Mouse (Mus musculus): ENCODE measurements at regions not wholly inside any gene's neighbourhood (a gene's known extent, or its start where the extent isn't known, plus 50 kb on each side); places are given as distances from the start of the nearest gene placed in this dataset.

DNA sequence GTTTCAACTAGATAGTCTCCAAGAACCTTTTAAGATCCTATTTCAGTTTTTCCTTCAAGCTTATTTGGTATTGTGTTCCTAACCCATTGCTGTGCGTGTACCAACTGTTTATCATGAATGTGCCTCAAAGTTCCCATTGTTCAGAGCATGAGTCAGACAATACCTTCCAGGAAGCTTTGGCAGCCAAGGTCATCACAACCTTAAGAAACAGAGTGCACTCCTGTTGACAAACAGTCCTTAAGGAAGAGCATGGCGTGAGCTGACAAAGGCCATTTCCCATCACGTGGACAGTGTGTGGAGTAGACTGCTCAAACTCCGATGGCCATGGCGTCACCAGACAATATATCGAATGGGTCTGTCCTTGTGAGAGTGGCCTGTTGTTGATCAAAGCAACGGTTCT, 96.9 kb upstream of the Zfp703 start:
- Histone ChIP-seq H3K79me2 (replicated peaks; ENCODE audit: control insufficient read depth, extremely low read depth, insufficient read depth, poor library complexity, severe bottlenecking) (no peaks in the 10 kb centered on the region), H3K27me3 (replicated peaks) (no peaks in the 10 kb centered on the region), H3K9ac (ENCODE audit: insufficient read depth, low read depth) (no peak overlapping the region), H3K9me3 (replicated peaks; ENCODE audit: low read length) (no peaks in the 10 kb centered on the region), H3K36me3 (replicated peaks in 1 of 2; ENCODE audit: control insufficient read depth in 1 of 2, insufficient read depth in 1 of 2, low read length in 1 of 2) (no peaks in the 10 kb centered on the region), H3K4me2 (ENCODE audit: insufficient read depth, low read depth, poor library complexity, severe bottlenecking) (no peak overlapping the region), H3K27ac (ENCODE audit: insufficient read depth, low read depth) (no peak overlapping the region), H3K4me1 (ENCODE audit: control insufficient read depth in 1 of 2, insufficient read depth in 2 of 2) (peaks cover 4 to 21% of the 10 kb centered on the region in 2 experiments), H3K4me3 (replicated peaks in 1 of 3; ENCODE audit: low read depth in 2 of 3, low read length in 2 of 3, poor library complexity in 1 of 3) (no peak overlapping the region)
- DNase-seq (ENCODE audit: extremely low read depth): no peak
- in situ Hi-C loops (cut with MboI; ENCODE audit: low pct_ligation_motif_present, low pct_unique_long_range_greater_than_20kb, low sequenced_read_pairs) (no loop called here), dilution Hi-C loops (cut with MboI; ENCODE audit: extremely low pct_ligation_motif_present, extremely low pct_unique_long_range_greater_than_20kb, low sequenced_read_pairs) (no loop called here)
- no peak for TF ChIP-seq CHD1 (IDR thresholded peaks at IDR 0.05; ENCODE audit: low read depth, low read length)
- TF ChIP-seq CTCF (conservative IDR thresholded peaks at IDR 0.05 in 1 of 2, IDR thresholded peaks at IDR 0.05 in 1 of 2; ENCODE audit: low read depth in 2 of 2, low read length in 2 of 2): no peak
- no peak for TF ChIP-seq IRF4 (IDR thresholded peaks at IDR 0.05; ENCODE audit: low read depth, low read length)

DNA sequence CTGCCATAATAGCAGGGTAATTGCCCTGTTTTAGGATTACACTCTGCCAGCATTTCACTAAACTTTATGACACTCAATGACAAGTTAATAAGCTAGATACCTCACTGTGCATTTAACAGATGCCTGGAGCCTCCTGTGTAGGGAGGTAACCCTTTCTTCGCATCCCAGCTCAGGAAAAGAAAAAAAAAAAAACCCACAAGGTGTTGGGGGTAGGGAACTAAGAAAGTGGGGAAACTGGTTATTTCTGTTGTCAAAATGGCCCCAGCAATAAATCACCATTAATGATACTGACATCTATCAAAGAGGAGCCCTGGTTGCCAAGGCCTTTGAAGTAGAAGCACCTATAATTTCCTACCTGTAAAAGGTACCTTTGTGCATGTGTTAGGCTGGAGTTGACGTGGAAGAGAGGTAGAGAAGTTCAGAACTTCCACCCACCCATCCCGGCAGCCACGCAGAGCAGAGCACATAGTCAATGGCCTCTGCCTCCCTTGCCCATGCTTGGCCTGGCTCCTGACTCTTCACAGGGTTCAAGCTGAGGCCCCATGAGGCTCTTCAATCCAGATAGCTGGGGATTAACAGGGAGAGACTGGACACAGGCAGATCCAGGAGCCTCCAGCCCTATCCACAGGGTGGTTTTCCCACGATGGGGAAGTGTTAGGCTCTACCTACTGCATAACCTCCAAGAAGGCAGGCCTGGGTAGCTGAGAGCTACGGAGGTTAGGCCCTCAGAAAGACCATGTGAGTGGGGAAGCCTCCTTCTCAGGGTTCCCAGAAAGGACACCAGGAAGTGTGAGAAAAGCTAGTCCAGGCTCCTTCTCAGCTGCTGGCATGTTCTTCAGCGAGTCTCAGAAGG, 95.6 kb upstream of the Zfp703 start:
- no peak overlapping the region for H3K4me3 ChIP-seq (replicated peaks in 1 of 3; ENCODE audit: low read depth in 2 of 3, low read length in 2 of 3, poor library complexity in 1 of 3)
- H3K4me2 ChIP-seq (ENCODE audit: insufficient read depth, low read depth, poor library complexity, severe bottlenecking): no peak overlapping the region
- no peak overlapping the region for H3K27ac ChIP-seq (ENCODE audit: insufficient read depth, low read depth)
- no peaks in the 10 kb centered on the region for H3K9me3 ChIP-seq (replicated peaks; ENCODE audit: low read length)
- TF ChIP-seq JUN (IDR thresholded peaks at IDR 0.05; ENCODE audit: insufficient read depth, low read depth, low read length) (no peak), ZC3H11A (IDR thresholded peaks at IDR 0.05; ENCODE audit: low read depth, low read length) (no peak)
- H3K79me2 ChIP-seq (replicated peaks; ENCODE audit: control insufficient read depth, extremely low read depth, insufficient read depth, poor library complexity, severe bottlenecking): no peaks in the 10 kb centered on the region
- in situ Hi-C loops (cut with MboI; ENCODE audit: low pct_ligation_motif_present, low pct_unique_long_range_greater_than_20kb, low sequenced_read_pairs): no loop called here
- no peaks in the 10 kb centered on the region for H3K36me3 ChIP-seq (replicated peaks in 1 of 2; ENCODE audit: control insufficient read depth in 1 of 2, insufficient read depth in 1 of 2, low read length in 1 of 2)
- dilution Hi-C loops (cut with MboI; ENCODE audit: extremely low pct_ligation_motif_present, extremely low pct_unique_long_range_greater_than_20kb, low sequenced_read_pairs): no loop called here
- no peak for DNase-seq (ENCODE audit: extremely low read depth)
- no peak overlapping the region for H3K9ac ChIP-seq (ENCODE audit: insufficient read depth, low read depth)
- H3K4me1 ChIP-seq (ENCODE audit: control insufficient read depth in 1 of 2, insufficient read depth in 2 of 2): peaks cover 14 to 34% of the 10 kb centered on the region in 2 experiments
- H3K27me3 ChIP-seq (replicated peaks): no peaks in the 10 kb centered on the region

- no peak for TF ChIP-seq ETS1 (conservative IDR thresholded peaks at IDR 0.05; ENCODE audit: low read depth, low read length)
- no peak for TF ChIP-seq CHD1 (IDR thresholded peaks at IDR 0.05; ENCODE audit: low read depth, low read length)
- no peak for TF ChIP-seq RAD21 (IDR thresholded peaks at IDR 0.05; ENCODE audit: low read depth, low read length)
- no peak for TF ChIP-seq IRF4 (IDR thresholded peaks at IDR 0.05; ENCODE audit: low read depth, low read length)
- no peak for TF ChIP-seq ZKSCAN1 (IDR thresholded peaks at IDR 0.05; ENCODE audit: borderline replicate concordance, low read depth, low read length)
- no peak for TF ChIP-seq TBP (conservative IDR thresholded peaks at IDR 0.05; ENCODE audit: low read depth, low read length)
- TF ChIP-seq SMC3 (IDR thresholded peaks at IDR 0.05; ENCODE audit: low read depth, low read length): no peak
- no peak for TF ChIP-seq RCOR1 (conservative IDR thresholded peaks at IDR 0.05; ENCODE audit: low read depth, low read length)
- no peak for TF ChIP-seq ELF1 (IDR thresholded peaks at IDR 0.05; ENCODE audit: low read depth, low read length)
- TF ChIP-seq USF2 (conservative IDR thresholded peaks at IDR 0.05; ENCODE audit: low read depth, low read length): no peak
- TF ChIP-seq NELFE (IDR thresholded peaks at IDR 0.05; ENCODE audit: low read depth, low read length): no peak
- TF ChIP-seq USF1 (IDR thresholded peaks at IDR 0.05; ENCODE audit: low read depth, low read length): no peak
- TF ChIP-seq POLR2A (IDR thresholded peaks at IDR 0.05; ENCODE audit: low read depth, low read length): no peak
- TF ChIP-seq SIN3A (IDR thresholded peaks at IDR 0.05; ENCODE audit: low read length): no peak
- Histone ChIP-seq H3K27ac (ENCODE audit: insufficient read depth, low read depth) (no peak overlapping the region), H3K9me3 (replicated peaks; ENCODE audit: low read length) (no peaks in the 10 kb centered on the region), H3K4me2 (ENCODE audit: insufficient read depth, low read depth, poor library complexity, severe bottlenecking) (no peak overlapping the region), H3K4me1 (ENCODE audit: control insufficient read depth in 1 of 2, insufficient read depth in 2 of 2) (peaks cover 23 to 45% of the 10 kb centered on the region in 2 experiments), H3K79me2 (replicated peaks; ENCODE audit: control insufficient read depth, extremely low read depth, insufficient read depth, poor library complexity, severe bottlenecking) (no peaks in the 10 kb centered on the region), H3K9ac (ENCODE audit: insufficient read depth, low read depth) (no peak overlapping the region), H3K36me3 (replicated peaks in 1 of 2; ENCODE audit: control insufficient read depth in 1 of 2, insufficient read depth in 1 of 2, low read length in 1 of 2) (no peaks in the 10 kb centered on the region), H3K27me3 (replicated peaks) (no peaks in the 10 kb centered on the region), H3K4me3 (replicated peaks in 1 of 3; ENCODE audit: low read depth in 2 of 3, low read length in 2 of 3, poor library complexity in 1 of 3) (no peak overlapping the region)
- no peak for DNase-seq (ENCODE audit: extremely low read depth)
- in situ Hi-C loops (cut with MboI; ENCODE audit: low pct_ligation_motif_present, low pct_unique_long_range_greater_than_20kb, low sequenced_read_pairs): no loop called here
- dilution Hi-C loops (cut with MboI; ENCODE audit: extremely low pct_ligation_motif_present, extremely low pct_unique_long_range_greater_than_20kb, low sequenced_read_pairs): no loop called here
These were observed 94.5 kb upstream of the Zfp703 start for GRCm38 (mm10) chr8:26882616-26883015.
